Mouse (Mus musculus): ENCODE measurements at regions not wholly inside any gene's neighbourhood (a gene's known extent, or its start where the extent isn't known, plus 50 kb on each side); places are given as distances from the start of the nearest gene placed in this dataset.

- Histone ChIP-seq H3K9me3 (replicated peaks; ENCODE audit: control insufficient read depth, low read length) (no peaks in the 10 kb centered on the region), H3K27ac (replicated peaks; ENCODE audit: low read depth, low read length) (no peak overlapping the region), H3K36me3 (replicated peaks; ENCODE audit: control insufficient read depth, insufficient read depth, low read depth, low read length) (no peaks in the 10 kb centered on the region), H3K4me1 (ENCODE audit: control insufficient read depth, insufficient read depth, low read length) (no peaks in the 10 kb centered on the region), H3K4me3 (ENCODE audit: low read depth, low read length) (no peak overlapping the region), H3K27me3 (ENCODE audit: control insufficient read depth, insufficient read depth, low read length) (no peaks in the 10 kb centered on the region), H3K9ac (replicated peaks; ENCODE audit: low read length) (no peak overlapping the region), H3K4me2 (ENCODE audit: low read depth, low read length) (no peak overlapping the region)
- 5% methylated on average over 4 of the region's 4 CpGs for WGBS
- ATAC-seq (replicated peaks; ENCODE audit: insufficient number of reproducible peaks, low FRiP score, low TSS enrichment, low read depth) (peak; percentile 65; the same call in 1 of the 2 replicates), DNase-seq (ENCODE audit: low spot score) (peak; percentile 69)
These were observed 70.7 kb downstream of the Setd4 start for GRCm38 (mm10) chr16:93533205-93533604.

GRCm38 (mm10) chr16:93531937-93532336, 71.9 kb downstream of the Setd4 start:
- Histone ChIP-seq H3K27me3 (ENCODE audit: control insufficient read depth, insufficient read depth, low read length) (no peaks in the 10 kb centered on the region), H3K27ac (replicated peaks; ENCODE audit: low read depth, low read length) (no peak overlapping the region), H3K4me3 (ENCODE audit: low read depth, low read length) (no peak overlapping the region), H3K9me3 (replicated peaks; ENCODE audit: control insufficient read depth, low read length) (no peaks in the 10 kb centered on the region), H3K9ac (replicated peaks; ENCODE audit: low read length) (no peak overlapping the region), H3K4me1 (ENCODE audit: control insufficient read depth, insufficient read depth, low read length) (no peaks in the 10 kb centered on the region), H3K4me2 (ENCODE audit: low read depth, low read length) (no peak overlapping the region), H3K36me3 (replicated peaks; ENCODE audit: control insufficient read depth, insufficient read depth, low read depth, low read length) (no peaks in the 10 kb centered on the region)
- no peak for DNase-seq (ENCODE audit: low spot score)
- 80% methylated on average over 8 of the region's 8 CpGs for WGBS
- no peak for ATAC-seq (replicated peaks; ENCODE audit: insufficient number of reproducible peaks, low FRiP score, low TSS enrichment, low read depth)

DNA sequence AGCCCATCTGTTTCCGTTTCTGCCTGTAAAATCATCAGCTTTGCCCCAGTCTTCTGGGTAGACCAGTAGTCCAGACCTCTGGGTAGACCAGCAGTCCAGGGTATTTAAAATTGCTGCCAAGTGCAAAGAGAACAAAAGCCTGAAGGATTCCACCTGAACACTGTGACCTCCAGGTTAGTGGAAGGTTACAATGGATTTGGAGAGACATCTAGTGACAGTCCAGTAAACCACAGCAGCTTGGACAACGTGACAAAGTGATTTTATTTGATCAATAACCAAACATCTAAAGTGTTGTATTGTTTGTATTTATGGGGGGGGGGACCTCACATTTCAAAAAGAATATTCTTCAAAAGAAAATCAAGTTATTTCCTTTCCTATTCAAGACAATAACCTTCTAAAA, 81.4 kb downstream of the Setd4 start:
- H3K4me3 ChIP-seq (ENCODE audit: low read depth, low read length) = no peak overlapping the region
- no peaks in the 10 kb centered on the region for H3K4me1 ChIP-seq (ENCODE audit: control insufficient read depth, insufficient read depth, low read length)
- DNase-seq (ENCODE audit: low spot score) (no peak), ATAC-seq (replicated peaks; ENCODE audit: insufficient number of reproducible peaks, low FRiP score, low TSS enrichment, low read depth) (no peak)
- H3K27ac ChIP-seq (replicated peaks; ENCODE audit: low read depth, low read length) = no peak overlapping the region
- no peaks in the 10 kb centered on the region for H3K27me3 ChIP-seq (ENCODE audit: control insufficient read depth, insufficient read depth, low read length)
- WGBS = 74% methylated on average over 2 of the region's 2 CpGs
- no peaks in the 10 kb centered on the region for H3K9me3 ChIP-seq (replicated peaks; ENCODE audit: control insufficient read depth, low read length)
- H3K4me2 ChIP-seq (ENCODE audit: low read depth, low read length) = no peak overlapping the region
- H3K36me3 ChIP-seq (replicated peaks; ENCODE audit: control insufficient read depth, insufficient read depth, low read depth, low read length) = no peaks in the 10 kb centered on the region
- no peak overlapping the region for H3K9ac ChIP-seq (replicated peaks; ENCODE audit: low read length)

DNA sequence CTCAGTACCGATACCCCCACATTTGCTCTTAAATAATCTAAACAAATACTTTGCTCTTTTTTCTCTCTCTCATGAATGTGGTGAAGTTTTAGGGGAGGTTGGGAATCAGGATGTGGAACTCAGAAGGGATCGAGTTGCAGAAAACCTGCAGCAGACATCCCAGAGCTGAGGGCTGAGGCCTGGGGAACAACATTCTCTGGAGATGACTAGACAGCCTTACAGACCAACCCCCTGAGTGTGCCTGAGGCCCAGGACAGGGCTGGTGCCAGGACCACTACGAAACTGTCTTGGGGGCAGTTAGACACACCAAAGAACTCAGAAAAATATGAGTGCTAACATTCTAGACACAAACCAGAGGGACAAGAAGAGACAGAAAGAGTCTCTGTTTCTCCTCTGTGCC, 83.4 kb downstream of the Setd4 start:
- ATAC-seq (replicated peaks; ENCODE audit: insufficient number of reproducible peaks, low FRiP score, low TSS enrichment, low read depth) = no peak
- H3K4me3 ChIP-seq (ENCODE audit: low read depth, low read length) = no peak overlapping the region
- H3K27ac ChIP-seq (replicated peaks; ENCODE audit: low read depth, low read length) = no peak overlapping the region
- no peak for DNase-seq (ENCODE audit: low spot score)
- H3K27me3 ChIP-seq (ENCODE audit: control insufficient read depth, insufficient read depth, low read length) = no peaks in the 10 kb centered on the region
- H3K9ac ChIP-seq (replicated peaks; ENCODE audit: low read length) = no peak overlapping the region
- no peaks in the 10 kb centered on the region for H3K36me3 ChIP-seq (replicated peaks; ENCODE audit: control insufficient read depth, insufficient read depth, low read depth, low read length)
- no peaks in the 10 kb centered on the region for H3K9me3 ChIP-seq (replicated peaks; ENCODE audit: control insufficient read depth, low read length)
- no peak overlapping the region for H3K4me2 ChIP-seq (ENCODE audit: low read depth, low read length)
- H3K4me1 ChIP-seq (ENCODE audit: control insufficient read depth, insufficient read depth, low read length) = no peaks in the 10 kb centered on the region
- WGBS = 68% methylated on average over 3 of the region's 3 CpGs

- WGBS = 89% methylated on average over 1 of the region's 1 CpGs
- no peak overlapping the region for H3K9ac ChIP-seq (replicated peaks; ENCODE audit: low read length)
- no peak overlapping the region for H3K4me2 ChIP-seq (ENCODE audit: low read depth, low read length)
- no peaks in the 10 kb centered on the region for H3K4me1 ChIP-seq (ENCODE audit: control insufficient read depth, insufficient read depth, low read length)
- no peaks in the 10 kb centered on the region for H3K36me3 ChIP-seq (replicated peaks; ENCODE audit: control insufficient read depth, insufficient read depth, low read depth, low read length)
- H3K4me3 ChIP-seq (ENCODE audit: low read depth, low read length) = no peak overlapping the region
- no peaks in the 10 kb centered on the region for H3K9me3 ChIP-seq (replicated peaks; ENCODE audit: control insufficient read depth, low read length)
- DNase-seq (ENCODE audit: low spot score) (no peak), ATAC-seq (replicated peaks; ENCODE audit: insufficient number of reproducible peaks, low FRiP score, low TSS enrichment, low read depth) (no peak)
- H3K27ac ChIP-seq (replicated peaks; ENCODE audit: low read depth, low read length) = no peak overlapping the region
- no peaks in the 10 kb centered on the region for H3K27me3 ChIP-seq (ENCODE audit: control insufficient read depth, insufficient read depth, low read length)
These were observed 85.2 kb downstream of the Setd4 start for GRCm38 (mm10) chr16:93518620-93519019.

DNA sequence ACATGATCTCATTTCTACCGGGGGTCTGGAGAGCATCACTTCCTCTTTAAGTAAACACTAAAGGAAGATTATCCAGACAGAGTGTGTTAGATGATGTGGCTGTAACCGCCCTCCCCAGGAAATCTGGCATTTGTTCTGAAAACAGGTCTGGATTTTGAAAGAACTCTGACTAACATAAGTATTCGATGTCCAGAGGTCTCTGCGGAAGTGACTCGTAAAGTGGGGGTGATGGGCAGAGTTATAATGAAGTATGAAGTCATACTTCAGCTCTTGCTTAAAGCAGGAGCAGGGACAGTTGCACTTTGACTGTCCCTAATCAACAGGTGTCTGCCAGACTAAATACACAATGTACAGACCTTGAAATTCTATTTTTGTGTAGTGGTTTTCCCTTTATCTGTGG, 87.1 kb downstream of the Setd4 start:
- Histone ChIP-seq H3K9ac (replicated peaks; ENCODE audit: low read length) (no peak overlapping the region), H3K4me2 (ENCODE audit: low read depth, low read length) (no peak overlapping the region), H3K36me3 (replicated peaks; ENCODE audit: control insufficient read depth, insufficient read depth, low read depth, low read length) (no peaks in the 10 kb centered on the region), H3K4me1 (ENCODE audit: control insufficient read depth, insufficient read depth, low read length) (no peaks in the 10 kb centered on the region), H3K27ac (replicated peaks; ENCODE audit: low read depth, low read length) (no peak overlapping the region), H3K27me3 (ENCODE audit: control insufficient read depth, insufficient read depth, low read length) (no peaks in the 10 kb centered on the region), H3K9me3 (replicated peaks; ENCODE audit: control insufficient read depth, low read length) (no peaks in the 10 kb centered on the region), H3K4me3 (ENCODE audit: low read depth, low read length) (no peak overlapping the region)
- no peak for ATAC-seq (replicated peaks; ENCODE audit: insufficient number of reproducible peaks, low FRiP score, low TSS enrichment, low read depth)
- WGBS = 71% methylated on average over 5 of the region's 5 CpGs
- peak; percentile 15 for DNase-seq (ENCODE audit: low spot score)

DNA sequence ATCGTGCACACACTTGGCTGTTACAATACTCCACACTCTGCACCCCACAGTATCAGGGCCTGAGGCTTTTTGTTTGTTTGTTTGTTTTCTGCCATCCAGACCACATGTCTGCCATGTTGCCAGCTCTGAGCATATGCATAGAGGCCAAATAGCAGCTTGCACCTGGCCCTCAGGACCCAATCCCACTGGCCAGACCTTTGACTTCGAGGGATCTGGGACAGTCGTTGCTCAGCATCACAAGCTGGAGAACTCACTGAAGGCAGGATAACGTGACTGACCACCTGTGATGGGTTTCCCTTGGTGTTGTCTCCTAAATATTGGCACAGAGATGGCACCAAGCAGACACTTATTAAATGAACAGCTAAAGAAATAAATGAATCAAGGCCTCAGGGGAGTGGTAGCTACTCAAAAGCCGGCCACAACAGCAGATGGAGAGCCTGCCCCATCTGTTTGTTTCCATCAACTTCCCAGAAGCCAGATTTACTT, 88.4 kb downstream of the Setd4 start:
- H3K9me3 ChIP-seq (replicated peaks; ENCODE audit: control insufficient read depth, low read length) = no peaks in the 10 kb centered on the region
- DNase-seq (ENCODE audit: low spot score) (no peak), ATAC-seq (replicated peaks; ENCODE audit: insufficient number of reproducible peaks, low FRiP score, low TSS enrichment, low read depth) (no peak)
- no peak overlapping the region for H3K4me2 ChIP-seq (ENCODE audit: low read depth, low read length)
- H3K4me1 ChIP-seq (ENCODE audit: control insufficient read depth, insufficient read depth, low read length) = no peaks in the 10 kb centered on the region
- H3K4me3 ChIP-seq (ENCODE audit: low read depth, low read length) = no peak overlapping the region
- WGBS = 78% methylated on average over 5 of the region's 5 CpGs
- H3K27me3 ChIP-seq (ENCODE audit: control insufficient read depth, insufficient read depth, low read length) = no peaks in the 10 kb centered on the region
- no peak overlapping the region for H3K27ac ChIP-seq (replicated peaks; ENCODE audit: low read depth, low read length)
- H3K9ac ChIP-seq (replicated peaks; ENCODE audit: low read length) = no peak overlapping the region
- no peaks in the 10 kb centered on the region for H3K36me3 ChIP-seq (replicated peaks; ENCODE audit: control insufficient read depth, insufficient read depth, low read depth, low read length)

DNA sequence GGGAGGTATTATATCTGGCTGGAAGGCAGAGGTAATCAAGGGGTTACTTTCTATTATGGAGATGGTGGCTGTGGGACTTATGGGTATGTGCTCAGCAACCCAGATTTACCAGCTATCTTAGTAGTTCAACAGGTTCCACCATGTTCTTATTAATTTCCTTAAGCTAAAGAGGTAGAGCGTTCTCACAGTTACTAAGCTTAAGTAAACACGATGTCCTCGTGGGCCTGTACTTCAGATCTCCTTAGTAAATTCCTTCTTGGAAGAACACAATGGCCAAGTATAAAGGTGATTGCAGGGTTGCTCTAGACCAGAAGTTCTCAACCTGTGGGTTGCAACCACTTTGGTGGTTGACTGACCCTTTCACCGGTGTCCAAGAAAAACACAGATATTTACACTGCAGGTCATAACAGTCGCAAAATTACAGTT, 90.2 kb downstream of the Setd4 start:
- H3K27me3 ChIP-seq (ENCODE audit: control insufficient read depth, insufficient read depth, low read length) = no peaks in the 10 kb centered on the region
- no peak overlapping the region for H3K9ac ChIP-seq (replicated peaks; ENCODE audit: low read length)
- ATAC-seq (replicated peaks; ENCODE audit: insufficient number of reproducible peaks, low FRiP score, low TSS enrichment, low read depth) (no peak), DNase-seq (ENCODE audit: low spot score) (no peak)
- H3K27ac ChIP-seq (replicated peaks; ENCODE audit: low read depth, low read length) = no peak overlapping the region
- no peaks in the 10 kb centered on the region for H3K9me3 ChIP-seq (replicated peaks; ENCODE audit: control insufficient read depth, low read length)
- H3K4me3 ChIP-seq (ENCODE audit: low read depth, low read length) = no peak overlapping the region
- no peaks in the 10 kb centered on the region for H3K36me3 ChIP-seq (replicated peaks; ENCODE audit: control insufficient read depth, insufficient read depth, low read depth, low read length)
- WGBS = 84% methylated on average over 5 of the region's 5 CpGs
- H3K4me1 ChIP-seq (ENCODE audit: control insufficient read depth, insufficient read depth, low read length) = no peaks in the 10 kb centered on the region
- H3K4me2 ChIP-seq (ENCODE audit: low read depth, low read length) = no peak overlapping the region
